Mouse (Mus musculus) embryonic fibroblast, embryonic 13.5 days (primary cell): ENCODE data around the gene Cand2.

Experiments
- CTCF ChIP-seq: IDR thresholded peaks from 2 replicates; pipeline ENCODE4 v1.5.1; 2011; ENCODE audit warnings: mild to moderate bottlenecking, control low read depth, low read length, moderate library complexity, borderline replicate concordance; ENCODE audit not compliant: insufficient read depth
- POLR2A ChIP-seq: IDR thresholded peaks from 2 replicates; pipeline ENCODE4 v1.6.1; 2011; ENCODE audit warnings: low read depth, mild to moderate bottlenecking, control low read depth, low read length, moderate library complexity

DNA sequence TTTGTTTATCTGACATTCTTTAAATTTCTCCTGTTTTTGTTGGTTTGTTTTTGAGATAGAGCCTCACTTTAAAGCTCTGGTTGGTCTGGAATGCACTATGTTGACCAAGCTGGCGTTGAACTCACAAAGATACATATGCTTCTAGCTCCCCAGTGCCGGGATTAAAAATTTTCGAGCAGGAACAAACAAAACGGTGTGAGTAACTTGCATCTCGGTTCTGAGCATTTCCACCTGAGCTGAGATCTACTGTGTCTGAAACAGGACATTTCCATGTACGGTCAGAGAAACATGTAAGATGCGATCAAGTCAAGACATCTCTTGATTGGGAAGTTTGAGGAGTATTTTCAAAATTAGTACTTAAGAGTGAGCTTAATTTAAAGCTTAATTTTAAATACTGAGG, 79.6 kb downstream of the Cand2 start:
- TF ChIP-seq CTCF (no peak), POLR2A (no peak)
